Mouse (Mus musculus): Measurements from ENCODE around the gene Hsbp1. TPM values are rescaled to one million over a fixed set of nuclear protein-coding genes. Genes with fewer than 3 reads are reported as not detected.
"Not testable (repeated sequence)": the region's sequence is repeated elsewhere in the genome, so short reads cannot be mapped to it uniquely, and the experiment has no call there.

The Hsbp1 gene
- total RNA-seq (2014; rRNA removed; ENCODE audit: low replicate concordance) = 131 and 134 TPM in 2 replicates
- 328 and 340 TPM in 2 replicates for polyA plus RNA-seq (2015; fragmentation: Nextera tagmentation; extraction: Ambion mirVana)

DNA sequence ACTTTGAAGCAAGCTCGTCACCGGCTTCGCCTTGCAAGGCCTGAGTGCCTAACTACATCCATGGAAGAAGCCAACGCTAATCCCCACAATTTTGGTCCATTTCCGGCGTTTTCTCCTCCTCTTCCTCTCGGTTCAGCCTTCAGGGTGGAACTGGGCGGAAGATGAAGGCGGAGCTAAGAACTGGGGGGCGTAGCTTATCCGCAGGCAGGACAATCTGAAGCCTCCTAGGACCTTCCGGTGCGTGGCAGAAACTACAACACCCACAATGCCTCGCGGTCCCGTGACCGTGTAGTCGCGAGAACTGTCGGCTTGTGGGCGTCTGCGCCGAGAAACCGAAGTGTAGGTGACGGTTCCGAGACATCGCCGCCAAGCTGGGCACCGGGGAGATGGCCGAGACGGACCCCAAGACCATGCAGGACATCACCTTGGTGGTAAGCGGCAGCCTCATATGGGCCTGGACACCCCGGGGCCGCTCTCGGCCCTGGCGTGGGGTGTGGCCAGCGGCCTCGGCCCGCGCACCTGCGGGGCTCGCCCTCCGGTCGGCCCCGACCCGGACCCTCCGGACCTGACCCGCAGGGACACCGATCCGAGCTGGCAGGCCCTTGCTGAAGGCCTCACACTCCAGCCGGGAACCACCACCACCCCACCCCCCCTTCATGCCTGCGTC is at the start of gene Hsbp1:
TSS of gene Hsbp1 (plus strand) at position 299 of the 667 bp plus-strand sequence.
- Histone ChIP-seq H3K4me1 (ENCODE audit: control insufficient read depth, insufficient read depth) (peaks cover 7% of the 10 kb centered on the region; the same call in 1 of the 2 replicates), H3K9ac (replicated peaks; ENCODE audit: low read depth, low read length) (peak within 1 kb of the TSS; percentile 96), H3K36me3 (replicated peaks; ENCODE audit: control insufficient read depth, insufficient read depth, low read length) (peaks cover 30% of the 10 kb centered on the region), H3K9me3 (replicated peaks; ENCODE audit: control insufficient read depth, low read length) (no peaks in the 10 kb centered on the region), H3K4me2 (ENCODE audit: low read depth, low read length) (peak within 1 kb of the TSS; percentile 96), H3K27me3 (ENCODE audit: control insufficient read depth, insufficient read depth, low read length) (no peaks in the 10 kb centered on the region), H3K4me3 (ENCODE audit: low read depth, low read length) (peak within 1 kb of the TSS; percentile 93), H3K27ac (ENCODE audit: low read depth) (peak within 1 kb of the TSS; percentile 33)
- WGBS = 3% methylated on average over 52 of the region's 52 CpGs
- ATAC-seq (ENCODE audit: insufficient read depth, low read depth) (peak; percentile 99), DNase-seq (ENCODE audit: low spot score) (peak; percentile 94)
- TF ChIP-seq CTCF (IDR thresholded peaks at IDR 0.05; ENCODE audit: low read depth) (no peak), EP300 (IDR thresholded peaks at IDR 0.05; ENCODE audit: low read depth) (peak; percentile 38; the same call in 1 of the 2 replicates)

DNA sequence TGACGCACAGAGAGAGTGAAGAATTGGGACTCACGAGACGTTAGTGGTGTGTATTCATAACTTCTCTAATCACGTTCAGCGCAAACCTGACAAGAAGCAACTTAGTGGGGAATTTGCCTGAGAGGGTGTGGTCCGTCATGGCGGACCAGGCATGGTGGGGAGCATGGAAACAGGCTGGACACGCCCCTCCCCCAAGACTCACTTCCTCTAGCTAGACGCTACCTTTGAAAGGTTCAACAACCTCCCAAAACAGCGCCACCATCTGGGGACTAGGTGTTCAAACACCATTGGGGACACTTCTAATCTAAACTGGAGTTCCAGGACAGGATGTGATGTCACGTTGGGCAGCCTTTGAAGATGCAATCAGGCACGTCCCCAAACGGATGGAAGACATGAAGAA is 48.8 kb upstream of the Hsbp1 start:
- H3K27ac ChIP-seq (ENCODE audit: low read depth) = no peak overlapping the region
- no peak overlapping the region for H3K4me2 ChIP-seq (ENCODE audit: low read depth, low read length)
- peaks cover 16% of the 10 kb centered on the region; the same call in 1 of the 2 replicates for H3K36me3 ChIP-seq (replicated peaks; ENCODE audit: control insufficient read depth, insufficient read depth, low read length)
- TF ChIP-seq CTCF (IDR thresholded peaks at IDR 0.05; ENCODE audit: low read depth) (no peak), EP300 (IDR thresholded peaks at IDR 0.05; ENCODE audit: low read depth) (no peak)
- H3K4me3 ChIP-seq (ENCODE audit: low read depth, low read length) = no peak overlapping the region
- H3K9ac ChIP-seq (replicated peaks; ENCODE audit: low read depth, low read length) = no peak overlapping the region
- no peaks in the 10 kb centered on the region for H3K4me1 ChIP-seq (ENCODE audit: control insufficient read depth, insufficient read depth)
- H3K9me3 ChIP-seq (replicated peaks; ENCODE audit: control insufficient read depth, low read length) = no peaks in the 10 kb centered on the region
- DNase-seq (ENCODE audit: low spot score) = no peak
- no peak for ATAC-seq (ENCODE audit: insufficient read depth, low read depth)
- WGBS = 77% methylated on average over 13 of the region's 13 CpGs
- no peaks in the 10 kb centered on the region for H3K27me3 ChIP-seq (ENCODE audit: control insufficient read depth, insufficient read depth, low read length)

DNA sequence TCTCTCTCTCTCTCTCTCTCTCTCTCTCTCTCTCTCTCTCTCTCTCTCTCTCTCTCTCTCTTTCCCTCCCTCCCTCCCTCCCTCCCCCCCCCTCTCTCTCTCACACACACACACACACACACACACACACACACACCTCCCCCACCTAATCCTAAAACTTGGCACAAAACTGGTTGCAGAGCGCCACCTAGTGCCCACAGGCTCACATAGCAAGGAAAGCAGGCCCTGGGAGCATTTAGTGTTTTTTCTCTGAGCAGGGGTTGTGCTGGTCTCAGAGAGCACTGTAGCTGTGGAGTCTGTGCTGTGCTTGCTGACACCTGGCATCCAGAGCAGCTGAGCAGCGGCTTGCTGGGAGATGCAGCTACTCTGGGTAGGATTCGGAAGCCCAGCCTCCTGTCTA is 46.5 kb upstream of the Hsbp1 start:
- H3K9ac ChIP-seq (replicated peaks; ENCODE audit: low read depth, low read length); H3K4me1 ChIP-seq (ENCODE audit: control insufficient read depth, insufficient read depth); DNase-seq (ENCODE audit: low spot score); ATAC-seq (ENCODE audit: insufficient read depth, low read depth); H3K9me3 ChIP-seq (replicated peaks; ENCODE audit: control insufficient read depth, low read length); H3K4me3 ChIP-seq (ENCODE audit: low read depth, low read length); H3K27me3 ChIP-seq (ENCODE audit: control insufficient read depth, insufficient read depth, low read length); H3K27ac ChIP-seq (ENCODE audit: low read depth); H3K36me3 ChIP-seq (replicated peaks; ENCODE audit: control insufficient read depth, insufficient read depth, low read length); H3K4me2 ChIP-seq (ENCODE audit: low read depth, low read length): not testable (repeated sequence)
- TF ChIP-seq CTCF (IDR thresholded peaks at IDR 0.05; ENCODE audit: low read depth) = peak; percentile 82
- WGBS = 28% methylated on average over 3 of the region's 3 CpGs

DNA sequence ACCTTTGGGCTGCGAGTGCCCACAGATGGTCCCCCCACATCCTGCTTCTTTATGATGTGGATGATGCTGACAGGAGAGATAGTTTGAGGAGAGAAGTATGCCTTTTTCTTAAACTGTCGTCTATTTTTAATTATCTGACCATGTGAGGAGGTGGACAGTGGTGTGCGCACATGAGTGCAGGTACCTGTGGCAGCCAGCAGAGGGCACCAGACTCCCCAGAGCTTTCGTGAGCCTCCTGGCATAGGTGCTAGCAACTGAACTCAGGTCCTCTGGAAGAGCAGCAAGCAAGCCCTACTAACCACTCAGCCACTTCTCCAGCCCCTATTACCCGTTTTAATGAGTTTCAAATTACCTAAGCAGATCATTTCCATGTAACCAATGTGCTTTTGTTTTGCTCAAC is 44.0 kb upstream of the Hsbp1 start:
- WGBS = 85% methylated on average over 5 of the region's 5 CpGs
- H3K9ac ChIP-seq (replicated peaks; ENCODE audit: low read depth, low read length) = no peak overlapping the region

DNA sequence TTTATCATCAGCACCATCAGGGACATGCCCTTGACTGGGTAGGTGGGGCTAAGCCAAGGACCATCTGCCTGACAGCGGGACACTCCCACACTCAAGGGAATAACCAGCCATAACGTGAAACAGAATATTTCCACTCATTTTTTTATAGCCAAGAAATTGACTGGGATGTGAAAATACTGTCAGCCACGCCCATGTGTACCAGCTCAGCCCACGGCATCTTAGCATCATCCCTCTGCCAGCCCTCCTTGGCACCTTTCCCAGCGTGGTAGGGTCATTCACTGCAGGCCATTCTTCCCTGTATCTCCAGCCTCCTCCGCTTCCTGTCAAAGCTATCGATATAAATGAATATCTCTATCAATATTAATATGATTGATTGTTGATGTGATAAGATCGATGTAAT is 40.1 kb upstream of the Hsbp1 start:
- Histone ChIP-seq H3K9ac (replicated peaks; ENCODE audit: low read depth, low read length) (no peak overlapping the region), H3K27ac (ENCODE audit: low read depth) (no peak overlapping the region), H3K9me3 (replicated peaks; ENCODE audit: control insufficient read depth, low read length) (no peaks in the 10 kb centered on the region), H3K4me3 (ENCODE audit: low read depth, low read length) (no peak overlapping the region), H3K27me3 (ENCODE audit: control insufficient read depth, insufficient read depth, low read length) (no peaks in the 10 kb centered on the region), H3K4me2 (ENCODE audit: low read depth, low read length) (no peak overlapping the region), H3K36me3 (replicated peaks; ENCODE audit: control insufficient read depth, insufficient read depth, low read length) (no peaks in the 10 kb centered on the region), H3K4me1 (ENCODE audit: control insufficient read depth, insufficient read depth) (no peaks in the 10 kb centered on the region)
- TF ChIP-seq CTCF (IDR thresholded peaks at IDR 0.05; ENCODE audit: low read depth) (no peak), EP300 (IDR thresholded peaks at IDR 0.05; ENCODE audit: low read depth) (no peak)
- no peak for DNase-seq (ENCODE audit: low spot score)
- WGBS = 67% methylated on average over 8 of the region's 8 CpGs
- ATAC-seq (ENCODE audit: insufficient read depth, low read depth) = no peak

More for the DNA sequence above, 44.0 kb upstream of the Hsbp1 start:
- Histone ChIP-seq H3K27me3 (ENCODE audit: control insufficient read depth, insufficient read depth, low read length) (no peaks in the 10 kb centered on the region), H3K4me3 (ENCODE audit: low read depth, low read length) (no peak overlapping the region), H3K36me3 (replicated peaks; ENCODE audit: control insufficient read depth, insufficient read depth, low read length) (no peaks in the 10 kb centered on the region), H3K4me1 (ENCODE audit: control insufficient read depth, insufficient read depth) (no peaks in the 10 kb centered on the region), H3K4me2 (ENCODE audit: low read depth, low read length) (no peak overlapping the region), H3K27ac (ENCODE audit: low read depth) (no peak overlapping the region), H3K9me3 (replicated peaks; ENCODE audit: control insufficient read depth, low read length) (no peaks in the 10 kb centered on the region)
- no peak for DNase-seq (ENCODE audit: low spot score)
- TF ChIP-seq CTCF (IDR thresholded peaks at IDR 0.05; ENCODE audit: low read depth) (no peak), EP300 (IDR thresholded peaks at IDR 0.05; ENCODE audit: low read depth) (no peak)
- no peak for ATAC-seq (ENCODE audit: insufficient read depth, low read depth)

DNA sequence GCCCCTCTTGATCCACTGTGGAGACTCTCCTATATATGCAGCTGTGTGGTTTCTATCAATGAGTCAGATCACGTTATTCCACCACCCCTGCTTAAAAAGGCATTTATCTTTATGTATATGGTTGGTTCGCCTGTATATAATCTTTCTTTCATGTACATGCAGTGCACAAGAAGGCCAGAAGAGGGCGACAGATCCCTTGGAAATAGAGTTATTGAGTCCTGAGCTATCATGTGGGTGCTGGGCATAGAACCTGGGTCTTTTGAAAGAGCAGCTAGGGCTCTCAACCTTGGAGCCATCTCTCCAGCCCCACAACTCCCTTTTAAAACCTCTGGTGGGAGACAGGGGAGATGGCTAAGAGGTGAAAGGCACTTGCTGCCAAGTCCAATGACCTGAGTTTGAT is 32.9 kb upstream of the Hsbp1 start:
- Histone ChIP-seq H3K4me1 (ENCODE audit: control insufficient read depth, insufficient read depth) (no peaks in the 10 kb centered on the region), H3K36me3 (replicated peaks; ENCODE audit: control insufficient read depth, insufficient read depth, low read length) (peaks cover 18% of the 10 kb centered on the region), H3K9ac (replicated peaks; ENCODE audit: low read depth, low read length) (no peak overlapping the region), H3K4me2 (ENCODE audit: low read depth, low read length) (no peak overlapping the region), H3K4me3 (ENCODE audit: low read depth, low read length) (no peak overlapping the region), H3K27me3 (ENCODE audit: control insufficient read depth, insufficient read depth, low read length) (no peaks in the 10 kb centered on the region), H3K9me3 (replicated peaks; ENCODE audit: control insufficient read depth, low read length) (no peaks in the 10 kb centered on the region), H3K27ac (ENCODE audit: low read depth) (no peak overlapping the region)
- ATAC-seq (ENCODE audit: insufficient read depth, low read depth) = no peak
- no peak for DNase-seq (ENCODE audit: low spot score)
- TF ChIP-seq CTCF (IDR thresholded peaks at IDR 0.05; ENCODE audit: low read depth) (peak; percentile 39), EP300 (IDR thresholded peaks at IDR 0.05; ENCODE audit: low read depth) (no peak)
- WGBS = 34% methylated on average over 3 of the region's 3 CpGs
